Mouse (Mus musculus) Muller cell, postnatal 12 days (primary cell): ENCODE results near the gene Trpv6.

Experiments used
- DNase-seq: peaks from one replicate; pipeline ENCODE4 v3.0.0-alpha.2; 2015; ENCODE audit errors: inconsistent ontology term

The Trpv6 gene

GRCm38 (mm10) chr6:41621241-41621990, 14.8 kb downstream of the Trpv6 start:
- DNase-seq, result no peak

GRCm38 (mm10) chr6:41620173-41620798, 15.9 kb downstream of the Trpv6 start:
- no peak for DNase-seq

GRCm38 (mm10) chr6:41607637-41608036, 28.6 kb downstream of the Trpv6 start:
- DNase-seq, result no peak

GRCm38 (mm10) chr6:41606214-41606613, 30.0 kb downstream of the Trpv6 start:
- peak; percentile 77 for DNase-seq

- no peak for DNase-seq
Measured at GRCm38 (mm10) chr6:41605794-41606104, 30.5 kb downstream of the Trpv6 start.

GRCm38 (mm10) chr6:41605061-41605793, 31.0 kb downstream of the Trpv6 start, which contains the start of gene Ephb6:
TSS of gene Ephb6 (plus strand) at chr6:41605482.
- DNase-seq, result peak; percentile 93

GRCm38 (mm10) chr6:41604401-41605050, 31.7 kb downstream of the Trpv6 start:
- DNase-seq, result no peak

GRCm38 (mm10) chr6:41582189-41582588, 54.0 kb downstream of the Trpv6 start:
- DNase-seq, result peak; percentile 43

GRCm38 (mm10) chr6:41581295-41581694, 54.9 kb downstream of the Trpv6 start:
- no peak for DNase-seq

- peak; percentile 80 for DNase-seq
Measured at GRCm38 (mm10) chr6:41577297-41577696, 58.9 kb downstream of the Trpv6 start.

GRCm38 (mm10) chr6:41576526-41577097, 59.6 kb downstream of the Trpv6 start:
- DNase-seq, result peak; percentile 57
